In the genomic region with DNA sequence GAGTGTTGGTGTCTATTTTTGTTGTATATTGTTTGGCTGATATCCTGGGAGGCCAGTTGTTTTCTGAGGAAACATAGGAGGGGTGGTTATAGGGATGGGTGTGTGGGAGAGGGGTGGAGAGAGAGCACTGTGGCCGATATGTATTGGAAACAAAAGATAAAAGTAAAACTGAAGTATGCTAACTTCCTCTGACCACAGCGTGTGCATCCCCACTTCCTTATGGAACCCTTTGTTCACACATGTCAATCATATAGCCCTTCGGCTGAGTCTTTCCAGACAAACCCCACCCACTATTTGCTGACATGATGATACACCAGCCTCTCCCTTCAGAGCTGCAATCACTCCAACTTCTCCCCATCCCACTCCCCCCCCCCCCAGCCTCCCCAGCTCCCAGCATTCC, we compare ENCODE assay signal across 25 mouse cellular contexts. TPM values are rescaled to one million over a fixed set of nuclear protein-coding genes. Genes with fewer than 3 reads are reported as not detected.
DNase-seq lines count a peak whose midpoint lies in the region; ATAC-seq lines count a peak whose summit lies in the region.
"Had no signal": no experiment of that assay in that cellular context is flagged by ENCODE, and none has a peak within 500 bp of the region (broad histone marks: within the 10 kb centered on the region; RNA-seq: fewer than 3 reads in every experiment).

No protein-coding gene starts in this region.

- H3K27ac ChIP-seq in midbrain, embryonic 11.5 days (ENCODE audit: low read depth, low read length) = no peak overlapping the region
- H3K27ac ChIP-seq in midbrain, embryonic 15.5 days = no peak overlapping the region
- H3K27ac ChIP-seq: embryonic facial prominence, embryonic 13.5 days; embryonic facial prominence, embryonic 15.5 days; forebrain, embryonic 10.5 days; forebrain, embryonic 12.5 days had no signal

- no peak overlapping the region for H3K9ac ChIP-seq in midbrain, embryonic 11.5 days (ENCODE audit: low read length)
- no peak overlapping the region for H3K9ac ChIP-seq in midbrain, embryonic 15.5 days
- H3K9ac ChIP-seq: embryonic facial prominence, embryonic 13.5 days; embryonic facial prominence, embryonic 15.5 days; forebrain, embryonic 12.5 days had no signal

- no peaks in the 10 kb centered on the region for H3K27me3 ChIP-seq in midbrain, embryonic 11.5 days (ENCODE audit: control insufficient read depth, insufficient read depth, low read length)
- H3K27me3 ChIP-seq in midbrain, embryonic 15.5 days (replicated peaks) = no peaks in the 10 kb centered on the region
- H3K27me3 ChIP-seq: embryonic facial prominence, embryonic 13.5 days; embryonic facial prominence, embryonic 15.5 days; forebrain, embryonic 12.5 days had no signal

- H3K36me3 ChIP-seq in midbrain, embryonic 11.5 days (ENCODE audit: control insufficient read depth, insufficient read depth, low read length) = no peaks in the 10 kb centered on the region
- H3K36me3 ChIP-seq in midbrain, embryonic 15.5 days (replicated peaks) = no peaks in the 10 kb centered on the region
- H3K36me3 ChIP-seq: embryonic facial prominence, embryonic 13.5 days; embryonic facial prominence, embryonic 15.5 days; forebrain, embryonic 10.5 days; forebrain, embryonic 12.5 days had no signal

- no peak for ATAC-seq in midbrain, embryonic 11.5 days (ENCODE audit: low FRiP score)
- ATAC-seq in midbrain, embryonic 15.5 days (replicated peaks) = no peak
- ATAC-seq in common myeloid progenitor, adult 5-6 weeks (replicated peaks; ENCODE audit: low read depth, poor library complexity, severe bottlenecking) = 0 out of 2 replicates have a peak, but pooled peaks have one; percentile 36
- ATAC-seq in megakaryocyte progenitor cell, adult 5-6 weeks (replicated peaks; ENCODE audit: poor library complexity) = peak; percentile 34; the same call in 1 of the 2 replicates
- ATAC-seq: activated CD4-positive, CD25-positive, alpha-beta regulatory T cell, adult 4 months; forebrain, embryonic 14.5 days; forebrain, embryonic 16.5 days; Patski had no signal

- 0 out of 2 replicates have a peak, but pooled peaks cover 3% of the 10 kb centered on the region for H3K4me1 ChIP-seq in midbrain, embryonic 11.5 days (ENCODE audit: control insufficient read depth, insufficient read depth, low read length)
- H3K4me1 ChIP-seq in midbrain, embryonic 15.5 days = no peaks in the 10 kb centered on the region
- H3K4me1 ChIP-seq: embryonic facial prominence, embryonic 13.5 days; embryonic facial prominence, embryonic 15.5 days; forebrain, embryonic 12.5 days had no signal

- 73% methylated on average over 3 of the region's 3 CpGs for WGBS in midbrain, embryonic 11.5 days
- 54% methylated on average over 3 of the region's 3 CpGs for WGBS in midbrain, embryonic 15.5 days

- no peak overlapping the region for H3K4me2 ChIP-seq in midbrain, embryonic 11.5 days
- no peak overlapping the region for H3K4me2 ChIP-seq in midbrain, embryonic 15.5 days
- H3K4me2 ChIP-seq: embryonic facial prominence, embryonic 13.5 days; embryonic facial prominence, embryonic 15.5 days; forebrain, embryonic 12.5 days had no signal

- no peak overlapping the region for H3K4me3 ChIP-seq in midbrain, embryonic 11.5 days (ENCODE audit: low read depth, low read length)
- no peak overlapping the region for H3K4me3 ChIP-seq in midbrain, embryonic 15.5 days
- H3K4me3 ChIP-seq: embryonic facial prominence, embryonic 13.5 days; embryonic facial prominence, embryonic 15.5 days; erythroblast, embryonic 14.5 days; forebrain, embryonic 10.5 days; forebrain, embryonic 12.5 days had no signal

- H3K9me3 ChIP-seq in midbrain, embryonic 11.5 days (ENCODE audit: control insufficient read depth, low read length) = no peaks in the 10 kb centered on the region
- no peaks in the 10 kb centered on the region for H3K9me3 ChIP-seq in midbrain, embryonic 15.5 days
- H3K9me3 ChIP-seq: embryonic facial prominence, embryonic 13.5 days; embryonic facial prominence, embryonic 15.5 days; forebrain, embryonic 10.5 days; forebrain, embryonic 12.5 days had no signal

- peak; percentile 57 for DNase-seq in midbrain, embryonic 11.5 days (ENCODE audit: low spot score, missing footprints)
- DNase-seq in spleen, adult 18-20 months = no peak
- DNase-seq in adrenal gland, adult (ENCODE audit: inconsistent age in 2 of 2, low spot score in 1 of 2) = no peak
- DNase-seq: adrenal gland, adult 2 months; adrenal gland, postnatal 10 days; adrenal gland, postnatal 25 days; cerebellum, adult 11 months; cerebellum, adult 18-20 months; cerebellum, adult 8-10 months; cerebellum, adult 9-11 months; cerebellum, postnatal 14 days; cerebellum, postnatal 36 days had no signal

RNA-seq across cellular contexts. Expression of a gene that starts 35.1 kb away (rescaled TPM):
- polyA plus RNA-seq in midbrain, embryonic 11.5 days (2014; fragmentation: Nextera tagmentation; extraction: Ambion mirVana) = 7.5 and 9.2 TPM in 2 replicates
- polyA plus RNA-seq in midbrain, embryonic 15.5 days (2015; fragmentation: Nextera tagmentation; extraction: Ambion mirVana) = 10.7 and 10.9 TPM in 2 replicates
- 0.15 and 1.9 TPM in 2 replicates for total RNA-seq in common myeloid progenitor, adult 5-6 weeks (2017)
- 2.1 and 4.1 TPM in 2 replicates for total RNA-seq in megakaryocyte progenitor cell, adult 5-6 weeks (2015)
- 0.47 and 1.7 TPM in 2 replicates for total RNA-seq in megakaryocyte progenitor cell, adult 5-6 weeks (2017)
- total RNA-seq: MEL had no signal
- polyA plus RNA-seq: Patski had no signal

Comparison
In these comparisons a context has a peak if more than half of its experiments do, and no peak if none do; other contexts are left out.
1. ATAC-seq: peak in common myeloid progenitor, adult 5-6 weeks (single experiment) and megakaryocyte progenitor cell, adult 5-6 weeks (single experiment); none in midbrain, embryonic 11.5 days (single experiment) and midbrain, embryonic 15.5 days (single experiment).